Mouse (Mus musculus) liver, adult 2 months (tissue): ENCODE results near the gene Alkbh5.

Source experiments
- CTCF ChIP-seq: fragments of 200-500 bp; IDR thresholded peaks from 2 replicates; pipeline ENCODE4 v1.5.1; 2011; ENCODE audit warnings: low read depth, low read length, control low read depth
- POLR2A ChIP-seq: fragments of 200-500 bp; IDR thresholded peaks from 2 replicates; pipeline ENCODE4 v1.6.1; 2011; ENCODE audit warnings: low read length, control low read depth; ENCODE audit not compliant: insufficient read depth; ENCODE audit errors: extremely low read depth

GRCm38 (mm10) chr11:60507281-60507680, 28.9 kb upstream of the Alkbh5 start:
- no peak for TF ChIP-seq POLR2A
- no peak for TF ChIP-seq CTCF
